Mouse (Mus musculus) hindbrain, embryonic 14.5 days (tissue): ENCODE measurements around the gene Tmem19. TPM values are rescaled to one million over a fixed set of nuclear protein-coding genes. Genes with fewer than 3 reads are reported as not detected.
"Not testable (repeated sequence)": the region's sequence is repeated elsewhere in the genome, so short reads cannot be mapped to it uniquely, and the experiment has no call there.

ENCODE experiments used
- ATAC-seq: fragments of 200-750 bp; cut with Nextera tagmentation; 2 replicates; pipeline ENCODE4 v1.8.0; 2017; ENCODE audit warnings: moderate number of reproducible peaks, mild to moderate bottlenecking, moderate TSS enrichment, moderate library complexity; ENCODE audit not compliant: low FRiP score
- DNase-seq: peaks from one replicate; pipeline ENCODE4 v3.0.0-alpha.2; 2015; ENCODE audit warnings: low spot score
- H3K27ac ChIP-seq: fragments of 300-500 bp; sonication (generic); 2 replicates; pipeline ENCODE4 v1.5.1; 2014; ENCODE audit warnings: mild to moderate bottlenecking, moderate library complexity
- H3K27me3 ChIP-seq: fragments of 300-500 bp; sonication (generic); 2 replicates; pipeline ENCODE4 v1.6.1; 2014; ENCODE audit warnings: mild to moderate bottlenecking, low read length, mixed read lengths; ENCODE audit not compliant: control insufficient read depth, insufficient read depth
- H3K36me3 ChIP-seq: fragments of 300-500 bp; sonication (generic); replicated peaks from 2 replicates; pipeline ENCODE4 v1.6.1; 2014; ENCODE audit not compliant: control insufficient read depth, insufficient read depth
- H3K4me1 ChIP-seq: fragments of 300-500 bp; sonication (generic); replicated peaks from 2 replicates; pipeline ENCODE4 v1.6.1; 2014; ENCODE audit warnings: antibody characterized with exemption, low read length, mixed read lengths; ENCODE audit not compliant: control insufficient read depth, insufficient read depth
- H3K4me2 ChIP-seq: fragments of 300-500 bp; sonication (generic); replicated peaks from 2 replicates; pipeline ENCODE4 v1.6.1; 2014; ENCODE audit warnings: mild to moderate bottlenecking, moderate library complexity
- H3K4me3 ChIP-seq: fragments of 300-500 bp; sonication (generic); replicated peaks from 2 replicates; pipeline ENCODE4 v1.5.1; 2014; ENCODE audit warnings: mild to moderate bottlenecking, low read length
- H3K9ac ChIP-seq: fragments of 300-500 bp; sonication (generic); 2 replicates; pipeline ENCODE4 v1.6.1; 2014
- H3K9me3 ChIP-seq: fragments of 300-500 bp; sonication (generic); 2 replicates; pipeline ENCODE4 v1.6.1; 2016; ENCODE audit warnings: low read length; ENCODE audit not compliant: control insufficient read depth
- WGBS: fragments of 180-500 bp; shearing (Covaris S2); extraction: QIAGEN DNeasy Blood & Tissue Kit; methylation state at CpG from one replicate; pipeline ENCODE4 v1.1.7; 2014; 5-methylcytosine and 5-hydroxymethylcytosine counted together
- polyA plus RNA-seq: library from polyadenylated mRNA; unstranded; fragments of >200 nt; fragmentation: Nextera tagmentation; extraction: Ambion mirVana; gene quantifications from 2 replicates; pipeline ENCODE4 v1.2.1, GENCODE M21; 2014

Tmem19 gene
- polyA plus RNA-seq, 1 experiment from 2014 or later, result 42.0 TPM

DNA sequence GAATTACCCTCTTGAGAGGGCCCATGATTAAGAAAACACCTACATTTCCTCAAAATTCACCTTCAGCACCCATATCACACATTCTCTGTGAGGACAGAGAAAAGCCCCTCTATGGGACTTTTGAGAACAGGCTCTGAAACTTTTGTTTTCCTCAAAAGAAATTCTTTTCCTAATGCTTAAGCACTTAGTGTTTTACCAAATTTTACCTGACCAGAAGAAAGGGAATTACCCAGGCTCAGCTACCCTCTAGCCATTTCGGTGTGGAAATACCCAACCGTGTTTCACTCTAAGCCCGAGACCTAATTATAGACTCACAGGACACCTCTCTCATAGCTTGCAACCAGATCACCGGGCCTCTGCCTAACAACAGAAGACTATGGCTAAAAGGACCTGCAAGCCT is 29.3 kb downstream of the Tmem19 start:
- no peaks in the 10 kb centered on the region for H3K27me3 ChIP-seq
- H3K4me1 ChIP-seq, result no peaks in the 10 kb centered on the region
- 0 out of 2 replicates have a peak, but pooled peaks cover 2% of the 10 kb centered on the region for H3K36me3 ChIP-seq
- no peak overlapping the region for H3K9ac ChIP-seq
- H3K4me3 ChIP-seq, result no peak overlapping the region
- DNase-seq, result no peak
- ATAC-seq, result no peak
- no peak overlapping the region for H3K4me2 ChIP-seq
- no peaks in the 10 kb centered on the region for H3K9me3 ChIP-seq
- 91% methylated on average over 4 of the region's 4 CpGs for WGBS
- no peak overlapping the region for H3K27ac ChIP-seq

DNA sequence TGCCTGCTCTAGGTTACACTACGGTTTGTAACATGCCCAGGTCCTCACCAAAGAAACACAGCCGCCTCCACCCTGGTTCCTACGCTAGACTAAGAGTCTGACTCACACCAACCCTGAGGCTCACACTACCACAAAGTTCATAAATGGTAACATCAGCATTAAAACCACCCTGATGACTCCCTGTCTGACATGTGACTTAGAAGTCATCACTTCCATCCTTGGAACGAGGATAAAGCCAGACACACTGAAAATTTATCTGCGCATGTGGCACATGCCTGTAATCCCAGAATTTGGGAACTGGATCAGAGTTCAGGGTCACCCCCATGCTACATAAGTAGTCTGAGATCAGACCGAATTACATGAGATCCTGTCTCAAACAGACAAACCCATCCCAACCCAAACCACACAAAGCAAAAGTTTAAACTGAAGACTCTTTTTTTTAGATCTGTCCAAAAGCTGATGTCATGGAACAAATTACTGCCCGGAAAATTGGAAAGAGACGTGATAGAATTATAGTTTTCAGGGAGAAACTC is 29.8 kb downstream of the Tmem19 start:
- H3K4me3 ChIP-seq, result no peak overlapping the region
- DNase-seq, result no peak
- no peaks in the 10 kb centered on the region for H3K9me3 ChIP-seq
- no peaks in the 10 kb centered on the region for H3K36me3 ChIP-seq
- no peak overlapping the region for H3K4me2 ChIP-seq
- no peaks in the 10 kb centered on the region for H3K4me1 ChIP-seq
- no peaks in the 10 kb centered on the region for H3K27me3 ChIP-seq
- H3K27ac ChIP-seq, result no peak overlapping the region
- WGBS, result 90% methylated on average over 8 of the region's 8 CpGs
- ATAC-seq, result no peak
- H3K9ac ChIP-seq, result no peak overlapping the region

DNA sequence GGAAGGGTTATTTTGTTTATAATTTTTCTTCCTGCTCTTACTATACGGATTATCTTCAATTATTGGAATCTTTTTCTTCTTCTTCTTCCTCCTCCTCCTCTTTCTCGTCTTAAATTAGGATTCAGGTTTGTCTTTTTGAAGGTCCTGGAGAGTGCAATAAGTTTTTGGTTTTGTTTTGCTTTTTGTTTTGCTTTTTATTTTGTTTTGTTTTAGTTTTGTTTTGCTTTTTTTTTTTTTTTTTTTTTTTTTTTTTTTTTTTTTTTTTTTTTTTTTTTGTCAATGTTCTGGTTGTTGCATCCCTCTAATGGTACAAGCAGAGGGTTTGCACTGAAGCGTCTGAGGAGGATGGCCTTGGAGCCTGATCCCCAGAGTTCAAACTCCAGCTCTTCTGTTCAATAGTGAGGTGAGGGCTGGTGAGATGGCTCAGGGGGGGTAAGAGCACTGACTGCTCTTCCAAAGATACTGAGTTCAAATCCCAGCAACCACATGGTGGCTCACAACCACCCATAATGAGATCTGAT is 33.2 kb downstream of the Tmem19 start:
- 91% methylated on average over 3 of the region's 3 CpGs for WGBS
- H3K9ac ChIP-seq, result no peak overlapping the region

DNA sequence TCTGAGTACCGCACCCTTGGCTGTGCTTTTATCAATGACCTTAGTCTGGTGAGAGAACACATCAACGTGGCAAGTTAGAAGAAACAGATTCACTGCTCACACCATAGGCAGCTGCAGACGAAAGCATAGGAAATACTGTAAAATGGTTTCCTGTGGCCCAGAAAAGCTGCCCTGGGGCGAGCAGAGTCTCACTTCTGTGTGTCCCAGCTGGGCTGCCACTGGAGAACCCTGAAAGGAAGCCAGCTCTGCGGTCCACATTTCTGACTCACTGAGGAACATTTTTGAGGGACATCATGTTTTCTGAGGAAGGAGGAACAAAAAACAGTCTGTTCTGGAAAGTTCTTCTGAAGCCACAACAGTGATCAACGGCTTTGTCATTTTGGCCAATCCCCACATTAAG is 33.8 kb downstream of the Tmem19 start:
- 78% methylated on average over 6 of the region's 6 CpGs for WGBS
- H3K4me3 ChIP-seq, result no peak overlapping the region
- no peak overlapping the region for H3K27ac ChIP-seq
- no peak overlapping the region for H3K4me2 ChIP-seq
- no peaks in the 10 kb centered on the region for H3K9me3 ChIP-seq
- no peaks in the 10 kb centered on the region for H3K36me3 ChIP-seq
- no peaks in the 10 kb centered on the region for H3K4me1 ChIP-seq
- H3K9ac ChIP-seq, result no peak overlapping the region
- no peak for ATAC-seq
- no peak for DNase-seq
- H3K27me3 ChIP-seq, result no peaks in the 10 kb centered on the region

More for the DNA sequence above, 33.2 kb downstream of the Tmem19 start:
- H3K4me2 ChIP-seq, result no peak overlapping the region
- H3K9me3 ChIP-seq, result no peaks in the 10 kb centered on the region
- no peaks in the 10 kb centered on the region for H3K36me3 ChIP-seq
- ATAC-seq (no peak), DNase-seq (no peak)
- no peaks in the 10 kb centered on the region for H3K4me1 ChIP-seq
- no peak overlapping the region for H3K27ac ChIP-seq
- no peaks in the 10 kb centered on the region for H3K27me3 ChIP-seq
- H3K4me3 ChIP-seq, result no peak overlapping the region

DNA sequence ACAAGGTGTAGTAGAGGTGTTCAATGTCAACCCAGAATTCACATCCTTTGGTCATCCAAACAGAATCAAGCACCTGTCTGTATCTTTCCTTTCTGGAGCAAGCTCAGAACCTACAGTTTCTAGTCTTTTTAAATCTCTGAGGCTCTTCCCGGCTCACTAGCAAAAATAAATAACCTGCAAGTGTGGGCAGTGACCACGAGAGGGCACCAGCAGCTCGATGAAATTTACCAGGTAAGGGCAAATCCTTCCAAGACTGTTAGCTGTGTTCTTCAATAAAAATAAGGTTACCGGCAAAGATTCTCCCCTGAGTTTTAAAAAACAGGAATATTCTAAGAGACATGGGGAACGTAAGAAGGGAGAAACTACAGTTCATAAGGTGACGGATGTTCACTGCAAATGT is 39.0 kb downstream of the Tmem19 start:
- Histone ChIP-seq H3K27ac (no peak overlapping the region), H3K9me3 (no peaks in the 10 kb centered on the region), H3K27me3 (no peaks in the 10 kb centered on the region), H3K4me3 (no peak overlapping the region), H3K36me3 (no peaks in the 10 kb centered on the region), H3K9ac (no peak overlapping the region), H3K4me1 (no peaks in the 10 kb centered on the region), H3K4me2 (no peak overlapping the region)
- peak; percentile 85 for DNase-seq
- ATAC-seq, result no peak
- WGBS, result 9% methylated on average over 6 of the region's 6 CpGs

DNA sequence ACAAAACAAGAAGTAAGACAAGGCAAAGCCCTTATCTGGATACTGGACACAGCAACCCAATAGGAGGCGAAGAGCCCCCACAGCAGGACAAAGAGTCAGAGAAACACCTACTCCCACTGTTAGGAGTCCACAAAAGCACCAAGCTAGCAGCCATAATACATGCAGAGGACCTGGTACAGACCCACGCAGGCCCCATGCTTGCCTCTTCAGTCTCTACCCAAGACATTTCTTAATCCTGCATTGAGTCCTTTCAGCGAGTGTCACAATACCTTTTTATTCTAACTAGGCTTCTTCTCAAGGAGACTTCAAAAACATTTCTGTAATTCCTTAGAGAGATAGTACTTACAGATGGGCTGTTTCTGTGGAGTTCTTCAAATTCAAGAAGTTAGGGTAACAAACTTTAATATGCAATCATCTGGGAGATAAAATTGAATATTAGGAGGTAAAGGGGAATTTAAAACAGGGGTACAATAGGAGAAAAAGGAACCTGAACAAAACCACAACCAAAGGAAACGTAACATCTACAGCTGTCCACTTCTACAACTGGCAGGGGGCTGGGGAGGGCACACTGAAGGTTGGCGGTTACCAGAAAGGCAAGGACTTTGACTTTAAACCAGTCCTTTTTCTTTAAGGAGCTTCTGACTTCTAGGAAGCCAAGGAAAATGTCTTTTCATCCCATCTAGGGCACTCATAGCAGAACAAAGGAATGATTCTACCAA is 40.8 kb downstream of the Tmem19 start:
- ATAC-seq (no peak), DNase-seq (no peak)
- H3K4me2 ChIP-seq, result no peak overlapping the region
- no peak overlapping the region for H3K9ac ChIP-seq
- H3K27ac ChIP-seq, result no peak overlapping the region
- no peaks in the 10 kb centered on the region for H3K4me1 ChIP-seq
- H3K36me3 ChIP-seq, result no peaks in the 10 kb centered on the region
- no peaks in the 10 kb centered on the region for H3K27me3 ChIP-seq
- 83% methylated on average over 5 of the region's 5 CpGs for WGBS
- H3K4me3 ChIP-seq, result no peak overlapping the region
- H3K9me3 ChIP-seq, result no peaks in the 10 kb centered on the region

DNA sequence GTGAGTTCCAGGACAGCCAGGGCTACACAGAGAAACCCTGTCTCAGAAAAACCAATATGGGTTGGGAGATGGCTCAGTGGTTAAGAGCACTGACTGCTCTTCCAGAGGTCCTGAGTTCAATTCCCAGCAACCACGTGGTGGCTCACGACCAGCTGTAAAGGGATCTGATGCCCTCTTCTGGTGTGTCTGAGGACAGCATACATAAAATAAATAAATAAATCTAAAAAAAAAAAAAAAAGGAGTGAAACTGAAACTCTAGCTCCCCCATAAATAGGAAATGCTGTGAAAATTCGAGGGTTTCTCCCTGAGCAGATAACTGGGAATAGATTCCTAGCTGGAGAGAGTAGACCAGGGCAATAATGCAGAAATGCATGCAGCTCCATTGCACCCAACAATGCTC is 43.9 kb downstream of the Tmem19 start:
- not testable (repeated sequence) for H3K27me3 ChIP-seq, H3K9ac ChIP-seq, H3K27ac ChIP-seq, H3K4me2 ChIP-seq, ATAC-seq, H3K4me3 ChIP-seq, H3K9me3 ChIP-seq, H3K36me3 ChIP-seq, DNase-seq
- 73% methylated on average over 3 of the region's 3 CpGs for WGBS
- peaks cover 10% of the 10 kb centered on the region for H3K4me1 ChIP-seq

DNA sequence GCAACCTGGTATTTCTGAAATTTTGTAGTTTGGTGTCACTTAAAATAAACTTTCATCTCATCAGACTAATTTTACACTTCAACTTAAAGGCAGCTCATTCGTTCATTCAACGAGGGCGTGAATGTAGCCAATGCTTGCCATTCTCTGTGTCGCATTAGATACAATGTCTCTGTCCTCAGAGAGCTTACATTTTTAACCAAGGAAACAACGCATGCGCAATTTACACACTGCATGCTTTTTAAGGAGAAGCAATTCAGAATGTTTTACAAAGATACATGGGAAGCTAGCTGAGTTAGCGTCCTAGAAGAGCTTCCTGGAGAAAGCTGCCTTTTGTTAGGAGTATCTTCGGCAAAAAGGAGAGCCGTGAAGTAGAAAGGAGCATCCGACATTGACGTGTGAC is 46.0 kb downstream of the Tmem19 start:
- Histone ChIP-seq H3K9me3 (no peaks in the 10 kb centered on the region), H3K36me3 (no peaks in the 10 kb centered on the region), H3K4me3 (peak overlapping the region; percentile 95), H3K27ac (peak overlapping the region; percentile 97), H3K4me2 (peak overlapping the region; percentile 70), H3K9ac (peak overlapping the region; percentile 95), H3K4me1 (peaks cover 29% of the 10 kb centered on the region), H3K27me3 (no peaks in the 10 kb centered on the region)
- peak; percentile 41 for DNase-seq
- WGBS, result 52% methylated on average over 11 of the region's 11 CpGs
- no peak for ATAC-seq

DNA sequence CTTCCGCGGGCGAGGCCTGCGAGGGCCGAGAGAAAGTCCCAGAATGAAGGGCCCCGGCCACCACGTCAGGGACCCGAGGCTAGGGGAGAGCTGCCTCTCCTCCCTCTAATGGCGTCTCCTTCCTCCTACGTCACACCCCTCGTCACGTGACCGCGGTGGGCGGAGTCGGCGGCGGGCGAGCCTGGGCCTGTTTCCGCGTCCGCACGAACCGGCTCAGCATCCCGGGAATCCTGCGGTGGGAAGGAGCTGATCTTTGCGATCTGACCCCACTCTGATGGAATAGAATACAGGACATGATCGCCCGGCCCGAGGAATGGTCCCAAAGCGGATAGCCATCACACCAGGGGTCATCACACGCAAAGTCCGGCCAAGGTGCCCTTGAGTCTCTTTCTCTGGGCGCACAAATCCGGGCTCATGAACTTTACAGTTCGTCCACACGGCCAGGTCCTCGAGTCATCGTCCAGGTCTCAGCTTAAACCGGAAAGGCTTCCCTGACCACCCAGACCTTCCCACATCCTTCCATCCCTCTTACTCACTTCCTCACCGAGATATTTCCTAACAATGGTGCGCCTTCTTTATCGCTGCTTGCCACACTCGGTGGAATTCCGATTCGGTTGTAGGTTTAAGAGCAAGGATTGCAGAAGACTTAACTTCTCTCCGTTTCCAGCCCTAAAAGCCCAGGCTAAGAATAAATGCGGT is 46.7 kb downstream of the Tmem19 start, which contains the start of gene Rab21:
Rab21 (minus strand) TSS at position 122 of the 699 bp plus-strand sequence.
- Histone ChIP-seq H3K27ac (peak within 1 kb of the TSS; percentile 97), H3K4me2 (peak within 1 kb of the TSS; percentile 70), H3K36me3 (no peaks in the 10 kb centered on the region), H3K4me3 (peak within 1 kb of the TSS; percentile 95), H3K9ac (peak within 1 kb of the TSS; percentile 95), H3K9me3 (no peaks in the 10 kb centered on the region), H3K4me1 (peaks cover 36% of the 10 kb centered on the region), H3K27me3 (no peaks in the 10 kb centered on the region)
- DNase-seq, result peak; percentile 96
- peak; percentile 95 for ATAC-seq
- WGBS, result under 1% methylated on average over 43 of the region's 48 CpGs
